Mouse (Mus musculus) retina, postnatal 7 days (tissue): ENCODE data around the gene Frat2.

ENCODE experiments used
- DNase-seq: peaks from one replicate; pipeline ENCODE4 v3.0.0-alpha.2; 2012; ENCODE audit warnings: low read depth, low spot score

The Frat2 gene

GRCm38 (mm10) chr19:41818749-41819148 lies 29.2 kb downstream of the Frat2 start:
- no peak for DNase-seq

- no peak for DNase-seq
Observed at GRCm38 (mm10) chr19:41817325-41817724, 30.6 kb downstream of the Frat2 start.

- DNase-seq, result no peak
Observed at GRCm38 (mm10) chr19:41816915-41817314, 31.0 kb downstream of the Frat2 start.

DNA sequence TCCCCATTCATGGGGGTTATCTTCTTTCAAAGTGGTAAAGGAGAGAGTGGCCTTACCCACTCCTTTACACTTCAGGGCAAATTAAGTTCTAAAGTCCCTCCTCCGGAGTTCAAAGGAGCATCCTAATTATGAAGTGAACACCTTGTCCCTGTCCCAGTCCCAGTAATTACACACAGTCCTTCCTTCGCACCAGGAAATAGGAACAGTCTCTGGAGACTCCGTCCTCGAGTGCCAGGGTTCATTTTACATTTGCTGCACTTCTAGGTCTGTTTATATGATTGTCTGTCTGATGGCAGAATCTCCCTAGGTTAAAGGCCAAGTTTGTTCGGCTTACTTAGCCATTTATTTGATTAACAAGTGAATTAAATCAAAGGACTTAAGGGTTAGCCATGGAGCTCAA lies 31.5 kb downstream of the Frat2 start:
- DNase-seq, result no peak

GRCm38 (mm10) chr19:41813374-41813773 lies 34.6 kb downstream of the Frat2 start:
- no peak for DNase-seq

DNA sequence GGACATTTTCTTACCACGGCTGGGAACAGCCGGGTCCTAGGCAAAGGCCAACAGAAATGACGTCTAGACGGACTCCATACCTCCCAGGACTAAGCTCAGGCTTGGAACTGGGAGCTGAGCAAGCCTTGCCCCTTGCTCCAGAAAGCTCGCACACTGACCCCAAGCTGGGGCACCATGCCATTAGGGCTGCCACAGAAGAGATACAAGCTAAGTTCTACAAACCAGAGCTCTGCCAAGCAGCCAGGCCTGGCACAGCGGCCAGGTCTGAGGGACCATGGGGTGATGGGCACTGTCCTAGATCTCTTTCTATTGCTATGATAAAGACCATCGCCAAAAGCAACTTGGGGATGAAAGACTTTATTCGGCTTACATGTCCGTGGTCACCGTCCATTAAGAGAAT lies 35.4 kb downstream of the Frat2 start:
- no peak for DNase-seq

GRCm38 (mm10) chr19:41810074-41810473 lies 37.9 kb downstream of the Frat2 start:
- no peak for DNase-seq

- no peak for DNase-seq
Observed at GRCm38 (mm10) chr19:41808104-41808634, 39.8 kb downstream of the Frat2 start.

DNA sequence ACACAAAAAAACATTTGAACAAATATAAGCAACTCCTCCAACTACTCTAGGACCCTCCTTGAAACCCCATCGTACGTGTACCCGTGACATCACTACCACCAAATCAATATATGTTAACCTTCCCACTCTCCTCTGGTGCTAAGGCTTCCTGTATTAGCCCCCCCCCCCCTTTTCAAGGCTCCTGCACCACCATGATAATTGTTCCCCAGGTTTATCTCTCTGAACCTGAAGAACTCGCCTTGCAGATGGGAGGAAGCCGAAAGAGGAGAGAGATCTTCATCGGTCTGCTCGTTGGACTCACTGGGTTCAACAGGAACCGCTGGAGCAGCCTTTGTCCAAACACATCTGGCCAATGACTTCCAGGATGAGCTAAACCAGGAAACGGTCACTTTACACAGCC lies 40.4 kb downstream of the Frat2 start:
- DNase-seq, result no peak

DNA sequence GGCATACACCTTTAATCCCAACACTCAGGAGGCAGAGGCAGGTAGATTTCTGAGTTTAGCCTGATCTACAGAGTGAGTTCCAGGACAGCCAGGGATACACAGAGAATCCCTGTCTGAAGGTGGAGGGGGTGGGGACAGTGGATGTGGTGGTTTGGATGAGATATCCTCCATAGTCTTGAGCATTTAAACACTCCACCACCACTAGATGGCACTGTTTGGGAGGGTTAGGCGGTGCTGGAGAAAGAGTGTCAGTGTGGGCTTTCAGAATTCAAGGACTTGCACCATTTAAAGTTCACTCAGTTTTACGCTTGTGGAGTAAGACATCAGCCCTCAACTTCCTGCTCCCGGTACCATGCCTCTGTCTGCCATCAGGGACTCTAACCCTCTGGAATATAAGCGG lies 42.1 kb downstream of the Frat2 start:
- no peak for DNase-seq

DNA sequence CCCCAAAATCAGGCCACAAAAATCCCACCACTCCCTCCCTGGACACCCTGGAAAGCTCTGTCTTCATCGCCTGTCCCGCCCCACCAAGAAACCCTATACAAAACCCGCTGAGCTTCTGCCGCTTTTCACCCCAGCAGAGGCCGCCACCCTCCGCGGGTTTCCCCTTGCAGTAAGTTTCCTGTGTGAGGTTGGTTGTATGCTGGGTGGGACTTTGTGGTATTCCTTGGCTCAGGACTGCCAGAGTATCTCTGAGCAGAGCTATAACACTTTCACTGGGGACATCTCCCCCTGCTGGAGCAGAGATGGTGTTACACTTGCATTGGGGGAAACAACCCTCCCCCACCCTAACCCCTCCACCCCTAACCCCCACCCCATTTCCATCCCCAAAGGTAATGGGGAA lies 44.6 kb downstream of the Frat2 start:
- no peak for DNase-seq

GRCm38 (mm10) chr19:41801742-41802369 lies 46.1 kb downstream of the Frat2 start, which contains the start of gene Arhgap19:
Gene Arhgap19 (minus strand): TSS chr19:41802047.
- DNase-seq, result peak; percentile 88

DNA sequence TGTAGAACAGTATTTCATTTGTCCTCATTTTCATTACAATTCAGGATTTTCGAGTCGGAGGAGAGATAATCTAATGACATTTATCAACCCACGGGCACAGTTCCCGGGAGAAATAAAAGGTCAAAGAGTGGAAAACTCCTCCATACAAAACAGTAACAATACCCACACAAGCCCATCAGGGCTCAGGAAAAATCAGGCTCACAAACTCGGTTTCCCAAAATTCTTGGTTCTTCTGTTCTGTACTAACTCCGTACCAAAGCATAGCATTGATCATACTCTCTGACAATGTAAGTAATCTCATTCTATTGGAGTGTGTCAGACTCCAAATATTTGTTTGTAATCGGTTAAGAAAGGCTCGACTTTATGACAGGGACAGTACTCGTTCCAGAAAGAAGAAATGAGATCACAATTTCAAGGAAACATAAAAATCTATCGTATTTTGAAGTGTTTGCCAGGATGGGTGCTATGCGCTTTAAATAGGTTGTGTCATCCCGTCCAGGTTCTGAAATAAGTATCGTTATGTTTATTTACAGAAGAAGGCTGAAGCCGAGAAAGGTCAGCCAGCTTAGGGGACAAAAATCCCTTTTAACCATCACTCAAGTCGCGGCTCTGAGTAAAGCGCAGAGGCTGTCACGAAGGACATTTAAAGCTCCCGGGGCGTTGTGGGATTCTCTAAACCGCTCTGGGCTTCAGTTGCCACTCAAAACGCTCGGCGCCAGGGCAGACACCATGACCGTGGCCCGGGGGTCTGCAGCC lies 46.8 kb downstream of the Frat2 start:
- no peak for DNase-seq

DNA sequence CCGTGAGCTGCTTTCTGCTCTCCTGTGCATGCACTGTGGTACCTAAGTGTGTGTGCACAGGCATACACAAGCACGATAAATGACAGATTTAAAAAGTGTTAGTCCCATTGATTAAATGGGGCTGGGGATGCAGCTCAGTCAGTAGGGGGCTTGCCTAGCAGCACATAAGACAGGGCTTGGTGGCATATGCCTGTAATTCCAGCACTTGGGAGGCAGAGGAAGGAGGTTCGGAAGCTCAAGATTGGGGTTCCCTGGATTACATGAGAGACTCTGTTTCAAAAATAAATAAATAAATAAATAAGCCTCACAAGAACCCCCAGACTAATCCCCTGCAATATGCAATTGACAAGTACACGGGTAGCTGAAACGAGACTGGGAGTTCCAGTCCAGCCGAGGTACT lies 47.5 kb downstream of the Frat2 start:
- DNase-seq, result no peak

DNA sequence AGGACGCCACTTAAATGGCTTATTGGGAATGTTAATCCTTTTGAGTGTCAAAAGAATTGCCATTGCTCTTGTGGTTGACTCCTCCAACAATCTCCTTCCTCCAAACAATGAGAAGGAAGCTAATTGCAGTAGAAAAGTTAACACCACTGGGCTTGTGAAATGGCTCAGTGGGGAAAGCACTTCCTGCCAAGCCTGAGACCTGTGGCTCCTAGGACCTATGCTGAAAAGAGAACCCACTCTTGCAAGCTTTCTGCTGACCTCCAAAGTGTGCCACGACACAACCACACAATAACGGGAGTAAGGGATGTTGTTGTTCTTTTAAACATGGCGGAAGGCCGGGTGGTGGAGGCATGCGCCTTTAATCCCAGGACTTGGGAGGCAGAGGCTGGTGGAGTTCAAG lies 50.4 kb downstream of the Frat2 start:
- DNase-seq, result no peak

- DNase-seq, result no peak
Observed at GRCm38 (mm10) chr19:41796789-41797327, 51.1 kb downstream of the Frat2 start.

GRCm38 (mm10) chr19:41796148-41796760 lies 51.7 kb downstream of the Frat2 start:
- DNase-seq, result no peak
